Mouse (Mus musculus): ENCODE results near the gene Fyn.

- TF ChIP-seq CTCF (IDR thresholded peaks at IDR 0.05; ENCODE audit: low read depth, low read length), result no peak
- TF ChIP-seq POLR2A (IDR thresholded peaks at IDR 0.05; ENCODE audit: extremely low read depth, insufficient read depth, low read length), result no peak
Observed at GRCm38 (mm10) chr10:39597116-39597791, 228.6 kb downstream of the Fyn start.
